ENCODE assay signal across 8 mouse cellular contexts in the genomic region with DNA sequence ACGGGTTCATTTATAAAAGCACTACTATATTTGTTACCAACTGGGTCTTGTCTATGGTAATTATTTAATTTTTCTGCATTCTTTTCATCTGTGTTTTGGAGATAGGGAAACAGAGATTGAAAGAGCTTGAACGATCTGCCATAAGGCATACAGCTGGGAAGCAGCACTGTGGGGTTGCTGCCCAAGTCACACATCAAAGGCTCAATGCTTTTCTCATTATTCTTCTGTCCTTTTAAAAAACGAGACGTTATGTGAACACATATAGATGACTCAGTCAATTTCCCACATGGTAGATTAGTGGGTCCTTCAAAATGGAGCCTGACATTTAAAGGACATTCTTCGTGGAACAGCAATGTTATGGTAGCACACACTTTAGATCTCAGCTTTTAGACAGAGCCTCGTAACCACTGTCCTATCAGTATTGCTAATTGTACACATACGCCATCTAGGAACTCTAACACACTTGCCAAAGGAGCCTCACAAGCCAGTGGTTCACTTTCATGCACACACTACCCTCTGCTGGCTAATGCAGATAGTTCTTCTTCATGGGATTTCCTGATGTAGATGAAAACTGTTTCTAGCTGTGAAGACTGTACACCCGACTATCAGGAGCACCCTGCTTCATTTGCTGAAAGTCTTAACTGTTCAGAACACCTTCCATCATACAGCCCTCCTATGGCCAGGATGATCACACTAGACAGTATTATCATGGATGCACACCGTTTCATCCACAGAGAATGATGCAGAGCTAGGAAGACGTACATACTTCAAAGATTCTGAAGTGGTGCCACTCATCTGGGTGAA.
DNase-seq lines count a peak whose midpoint lies in the region; ATAC-seq and TF ChIP-seq lines count a peak whose summit lies in the region.

No protein-coding gene starts in this region.

- peak; percentile 38 for DNase-seq in heart, postnatal 0 days (ENCODE audit: low spot score)
- no peak for DNase-seq in heart, adult 9 months (ENCODE audit: low spot score in 2 of 2)
- DNase-seq in CD4-positive helper T cell, adult 2 months (ENCODE audit: low read depth, low spot score): peak; percentile 74
- DNase-seq in adrenal gland, postnatal 36 days: peak; percentile 27 to 32
- DNase-seq in lung, postnatal 10 days: peak; percentile 49
- peak; percentile 60 for DNase-seq in telencephalon, adult 2 months (ENCODE audit: low read depth, low spot score)
- DNase-seq in gastrocnemius, postnatal 4 days (ENCODE audit: low spot score in 2 of 2): no peak

- no peaks in the 10 kb centered on the region for H3K27me3 ChIP-seq in heart, postnatal 0 days (ENCODE audit: control insufficient read depth, insufficient read depth, low read length)
- H3K27me3 ChIP-seq in hindbrain, embryonic 16.5 days (replicated peaks; ENCODE audit: control insufficient read depth, insufficient read depth, low read length): no peaks in the 10 kb centered on the region

- H3K4me3 ChIP-seq in heart, postnatal 0 days (ENCODE audit: low read depth, low read length): no peak overlapping the region
- H3K4me3 ChIP-seq in hindbrain, embryonic 16.5 days (ENCODE audit: low read length): no peak overlapping the region

- TF ChIP-seq EP300 in heart, postnatal 0 days (IDR thresholded peaks at IDR 0.05; ENCODE audit: low read depth): no peak

- peak; percentile 70 for TF ChIP-seq CTCF in heart, postnatal 0 days (IDR thresholded peaks at IDR 0.05; ENCODE audit: low read depth)

- H3K27ac ChIP-seq in heart, postnatal 0 days (ENCODE audit: low read depth): no peak overlapping the region
- H3K27ac ChIP-seq in hindbrain, embryonic 16.5 days (ENCODE audit: low read depth, low read length): no peak overlapping the region

- peaks cover 39% of the 10 kb centered on the region for H3K36me3 ChIP-seq in heart, postnatal 0 days (replicated peaks; ENCODE audit: control insufficient read depth, insufficient read depth, low read length)
- H3K36me3 ChIP-seq in hindbrain, embryonic 16.5 days (ENCODE audit: control insufficient read depth, insufficient read depth, low read length): peaks cover 2% of the 10 kb centered on the region; the same call in 1 of the 2 replicates

- no peak overlapping the region for H3K9ac ChIP-seq in heart, postnatal 0 days (replicated peaks; ENCODE audit: low read depth, low read length)
- H3K9ac ChIP-seq in hindbrain, embryonic 16.5 days (ENCODE audit: low read depth, low read length): no peak overlapping the region

- H3K4me2 ChIP-seq in heart, postnatal 0 days (ENCODE audit: low read depth, low read length): no peak overlapping the region
- 0 out of 2 replicates have a peak overlapping the region, but pooled peaks have one; percentile 23 for H3K4me2 ChIP-seq in hindbrain, embryonic 16.5 days (ENCODE audit: low read length)

- H3K4me1 ChIP-seq in heart, postnatal 0 days (ENCODE audit: control insufficient read depth, insufficient read depth): no peaks in the 10 kb centered on the region
- H3K4me1 ChIP-seq in hindbrain, embryonic 16.5 days (ENCODE audit: control insufficient read depth, insufficient read depth, low read depth, low read length): no peaks in the 10 kb centered on the region

- no peak for ATAC-seq in heart, postnatal 0 days (ENCODE audit: insufficient read depth, low read depth)
- peak; percentile 94 for ATAC-seq in hindbrain, embryonic 16.5 days

- 66% methylated on average over 10 of the region's 10 CpGs for WGBS in heart, postnatal 0 days
- WGBS in hindbrain, embryonic 16.5 days: 66% methylated on average over 10 of the region's 10 CpGs

- H3K9me3 ChIP-seq in heart, postnatal 0 days (replicated peaks; ENCODE audit: control insufficient read depth, low read length): no peaks in the 10 kb centered on the region
- no peaks in the 10 kb centered on the region for H3K9me3 ChIP-seq in hindbrain, embryonic 16.5 days (ENCODE audit: control insufficient read depth, low read length)

Comparison
In these comparisons a context has a peak if more than half of its experiments do, and no peak if none do; other contexts are left out.
1. DNase-seq: peak in heart, postnatal 0 days (single experiment), CD4-positive helper T cell, adult 2 months (single experiment), adrenal gland, postnatal 36 days (2 of 2), lung, postnatal 10 days (single experiment) and telencephalon, adult 2 months (single experiment); none in heart, adult 9 months (0 of 2) and gastrocnemius, postnatal 4 days (0 of 2).